Mouse (Mus musculus): ENCODE measurements around the gene Kat7. TPM values are rescaled to one million over a fixed set of nuclear protein-coding genes. Genes with fewer than 3 reads are reported as not detected.

Gene Kat7
- polyA plus RNA-seq, 2 experiments, result 49.7 to 58.5 TPM

- H3K27ac ChIP-seq (replicated peaks; ENCODE audit: low read depth, low read length), result peak overlapping the region; percentile 67
- DNase-seq (ENCODE audit: low spot score), result peak; percentile 78
- under 1% methylated on average over 63 of the region's 73 CpGs for WGBS
- H3K4me2 ChIP-seq (replicated peaks; ENCODE audit: low read depth, low read length, severe bottlenecking), result peak overlapping the region; percentile 96
- TF ChIP-seq POLR2A (IDR thresholded peaks at IDR 0.05; ENCODE audit: borderline replicate concordance, extremely low read depth, insufficient read depth, insufficient read length), result no peak
- peak overlapping the region; percentile 62 for H3K4me3 ChIP-seq (replicated peaks; ENCODE audit: low read length)
- H3K9ac ChIP-seq (ENCODE audit: low read depth, low read length, severe bottlenecking), result peak overlapping the region; percentile 76
- H3K4me1 ChIP-seq (ENCODE audit: control insufficient read depth, insufficient read depth, low read length), result no peaks in the 10 kb centered on the region
- no peaks in the 10 kb centered on the region for H3K36me3 ChIP-seq (ENCODE audit: control insufficient read depth, insufficient read depth, low read length)
- H3K9me3 ChIP-seq (ENCODE audit: control insufficient read depth, low read length), result no peaks in the 10 kb centered on the region
- no peaks in the 10 kb centered on the region for H3K27me3 ChIP-seq (ENCODE audit: control insufficient read depth, insufficient read depth, low read length)
- ATAC-seq (ENCODE audit: low FRiP score, low read depth), result peak; percentile 62
These were observed 50.8 kb downstream of the Kat7 start for GRCm38 (mm10) chr11:95259088-95259849.

DNA sequence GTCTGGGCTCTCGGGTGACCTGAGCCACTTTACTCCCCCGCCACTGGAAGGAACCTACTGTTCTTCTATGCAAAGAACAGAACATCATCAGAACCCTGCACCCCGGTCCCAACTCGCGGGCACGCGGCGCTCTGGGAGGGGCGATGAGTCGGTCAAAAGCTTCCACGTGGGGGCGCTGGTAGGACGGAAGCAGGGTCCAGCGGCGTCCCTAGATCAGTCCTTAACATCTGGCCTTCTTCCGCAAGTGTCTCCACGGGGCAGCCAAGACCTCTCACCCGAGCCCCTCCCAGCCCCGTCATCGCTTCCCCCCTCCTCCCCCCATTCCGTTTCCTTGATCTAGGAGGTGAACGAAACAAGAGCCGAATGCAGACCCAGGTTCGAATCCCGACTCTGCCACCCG is 51.6 kb downstream of the Kat7 start:
- no peaks in the 10 kb centered on the region for H3K4me1 ChIP-seq (ENCODE audit: control insufficient read depth, insufficient read depth, low read length)
- DNase-seq (ENCODE audit: low spot score) (peak; percentile 79), ATAC-seq (ENCODE audit: low FRiP score, low read depth) (peak; percentile 67)
- under 1% methylated on average over 19 of the region's 26 CpGs for WGBS
- H3K27me3 ChIP-seq (ENCODE audit: control insufficient read depth, insufficient read depth, low read length), result no peaks in the 10 kb centered on the region
- H3K9me3 ChIP-seq (ENCODE audit: control insufficient read depth, low read length), result no peaks in the 10 kb centered on the region
- H3K4me2 ChIP-seq (replicated peaks; ENCODE audit: low read depth, low read length, severe bottlenecking), result peak overlapping the region; percentile 96
- H3K27ac ChIP-seq (replicated peaks; ENCODE audit: low read depth, low read length), result peak overlapping the region; percentile 67
- H3K4me3 ChIP-seq (replicated peaks; ENCODE audit: low read length), result peak overlapping the region; percentile 62
- TF ChIP-seq POLR2A (IDR thresholded peaks at IDR 0.05; ENCODE audit: borderline replicate concordance, extremely low read depth, insufficient read depth, insufficient read length), result no peak
- peak overlapping the region; percentile 76 for H3K9ac ChIP-seq (ENCODE audit: low read depth, low read length, severe bottlenecking)
- H3K36me3 ChIP-seq (ENCODE audit: control insufficient read depth, insufficient read depth, low read length), result no peaks in the 10 kb centered on the region

DNA sequence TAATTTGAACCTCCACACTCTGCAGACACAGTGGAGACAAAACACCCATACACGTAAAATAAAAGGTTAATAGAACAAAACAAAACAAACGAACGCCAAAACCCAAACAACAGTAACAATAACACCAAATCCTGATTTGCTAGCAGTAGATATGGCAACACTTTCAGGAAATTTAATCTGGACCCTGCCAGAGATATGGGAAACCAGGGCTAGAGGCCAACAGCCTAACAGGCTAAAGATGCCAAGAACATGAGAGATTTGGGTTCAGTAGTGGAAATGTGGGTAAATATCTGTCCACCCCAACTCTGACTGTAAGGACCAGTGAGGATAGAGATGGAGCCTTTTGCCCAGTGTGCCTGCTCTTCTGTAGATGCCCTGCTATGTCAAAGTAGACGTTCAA is 52.1 kb downstream of the Kat7 start:
- no peak for DNase-seq (ENCODE audit: low spot score)
- Histone ChIP-seq H3K4me2 (replicated peaks; ENCODE audit: low read depth, low read length, severe bottlenecking) (peak overlapping the region; percentile 96), H3K9me3 (ENCODE audit: control insufficient read depth, low read length) (no peaks in the 10 kb centered on the region), H3K27ac (replicated peaks; ENCODE audit: low read depth, low read length) (no peak overlapping the region), H3K27me3 (ENCODE audit: control insufficient read depth, insufficient read depth, low read length) (no peaks in the 10 kb centered on the region), H3K36me3 (ENCODE audit: control insufficient read depth, insufficient read depth, low read length) (no peaks in the 10 kb centered on the region), H3K4me1 (ENCODE audit: control insufficient read depth, insufficient read depth, low read length) (no peaks in the 10 kb centered on the region), H3K4me3 (replicated peaks; ENCODE audit: low read length) (peak overlapping the region; percentile 62), H3K9ac (ENCODE audit: low read depth, low read length, severe bottlenecking) (no peak overlapping the region)
- TF ChIP-seq POLR2A (IDR thresholded peaks at IDR 0.05; ENCODE audit: borderline replicate concordance, extremely low read depth, insufficient read depth, insufficient read length), result no peak
- 53% methylated on average over 4 of the region's 4 CpGs for WGBS
- ATAC-seq (ENCODE audit: low FRiP score, low read depth), result no peak

DNA sequence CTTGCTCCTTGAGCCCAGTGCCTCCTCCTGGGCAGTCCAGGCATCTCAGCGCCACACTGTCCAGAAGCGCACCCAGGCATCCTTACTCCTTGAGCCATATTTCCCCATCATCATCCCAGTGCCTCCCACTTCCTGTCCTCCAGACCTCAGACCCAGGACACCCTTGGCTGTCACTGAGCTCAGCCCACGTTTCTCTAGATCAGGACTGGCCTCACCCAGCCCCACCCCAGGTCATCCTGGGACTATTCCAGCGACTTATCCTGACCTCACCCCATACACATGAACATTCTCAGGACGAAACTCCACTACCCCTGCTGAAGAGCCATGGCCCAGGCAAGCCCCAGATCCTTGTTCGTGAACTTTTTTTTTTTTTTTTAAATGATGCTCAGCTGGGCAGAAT is 54.3 kb downstream of the Kat7 start:
- TF ChIP-seq POLR2A (IDR thresholded peaks at IDR 0.05; ENCODE audit: borderline replicate concordance, extremely low read depth, insufficient read depth, insufficient read length), result no peak
- H3K27me3 ChIP-seq (ENCODE audit: control insufficient read depth, insufficient read depth, low read length), result no peaks in the 10 kb centered on the region
- H3K4me3 ChIP-seq (replicated peaks; ENCODE audit: low read length), result no peak overlapping the region
- H3K36me3 ChIP-seq (ENCODE audit: control insufficient read depth, insufficient read depth, low read length), result no peaks in the 10 kb centered on the region
- WGBS, result 80% methylated on average over 6 of the region's 6 CpGs
- H3K9ac ChIP-seq (ENCODE audit: low read depth, low read length, severe bottlenecking), result no peak overlapping the region
- no peaks in the 10 kb centered on the region for H3K9me3 ChIP-seq (ENCODE audit: control insufficient read depth, low read length)
- no peak overlapping the region for H3K27ac ChIP-seq (replicated peaks; ENCODE audit: low read depth, low read length)
- H3K4me1 ChIP-seq (ENCODE audit: control insufficient read depth, insufficient read depth, low read length), result no peaks in the 10 kb centered on the region
- H3K4me2 ChIP-seq (replicated peaks; ENCODE audit: low read depth, low read length, severe bottlenecking), result no peak overlapping the region
- ATAC-seq (ENCODE audit: low FRiP score, low read depth) (no peak), DNase-seq (ENCODE audit: low spot score) (no peak)

DNA sequence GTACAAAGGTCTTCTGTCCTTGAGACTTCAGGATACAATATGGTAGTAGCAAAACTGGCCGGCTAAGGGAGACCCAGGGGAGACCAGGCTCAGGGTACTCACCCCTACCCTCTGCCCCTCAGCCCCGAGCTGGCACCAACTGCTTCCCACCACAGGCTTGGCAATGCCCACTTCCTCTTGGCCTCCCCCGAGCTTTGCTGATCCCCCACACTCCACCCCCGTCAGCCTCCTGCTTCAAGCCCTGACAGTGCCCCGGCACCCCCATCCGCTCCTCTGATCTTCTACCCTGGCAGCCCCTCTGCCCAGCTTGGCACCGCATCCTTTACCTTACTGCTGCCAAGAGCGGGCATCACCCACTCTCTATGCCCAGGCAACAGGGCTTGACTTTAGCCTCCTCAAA is 55.9 kb downstream of the Kat7 start:
- Histone ChIP-seq H3K27me3 (ENCODE audit: control insufficient read depth, insufficient read depth, low read length) (no peaks in the 10 kb centered on the region), H3K36me3 (ENCODE audit: control insufficient read depth, insufficient read depth, low read length) (no peaks in the 10 kb centered on the region), H3K4me3 (replicated peaks; ENCODE audit: low read length) (no peak overlapping the region), H3K9ac (ENCODE audit: low read depth, low read length, severe bottlenecking) (no peak overlapping the region), H3K4me2 (replicated peaks; ENCODE audit: low read depth, low read length, severe bottlenecking) (no peak overlapping the region), H3K27ac (replicated peaks; ENCODE audit: low read depth, low read length) (no peak overlapping the region), H3K9me3 (ENCODE audit: control insufficient read depth, low read length) (no peaks in the 10 kb centered on the region), H3K4me1 (ENCODE audit: control insufficient read depth, insufficient read depth, low read length) (no peaks in the 10 kb centered on the region)
- ATAC-seq (ENCODE audit: low FRiP score, low read depth) (no peak), DNase-seq (ENCODE audit: low spot score) (no peak)
- WGBS, result 85% methylated on average over 8 of the region's 8 CpGs
- no peak for TF ChIP-seq POLR2A (IDR thresholded peaks at IDR 0.05; ENCODE audit: borderline replicate concordance, extremely low read depth, insufficient read depth, insufficient read length)

Measured in limb, embryonic 14.5 days (tissue).